Mouse (Mus musculus) olfactory bulb, adult 2 months (tissue): Measurements from ENCODE around the gene Tnfsf15. TPM values are rescaled to one million over a fixed set of nuclear protein-coding genes. Genes with fewer than 3 reads are reported as not detected.

Source experiments
- H3K27ac ChIP-seq: fragments of 200-500 bp; 2 replicates; pipeline ENCODE4 v1.5.1; 2012; ENCODE audit warnings: low read depth, low read length; ENCODE audit not compliant: insufficient read depth
- H3K4me1 ChIP-seq: fragments of 200-500 bp; 2 replicates; pipeline ENCODE4 v1.6.1; 2012; ENCODE audit warnings: low read length; ENCODE audit not compliant: control insufficient read depth, insufficient read depth
- H3K4me3 ChIP-seq: fragments of 200-500 bp; 2 replicates; pipeline ENCODE4 v1.5.1; 2012; ENCODE audit warnings: mild to moderate bottlenecking, low read depth, low read length, moderate library complexity; ENCODE audit not compliant: insufficient read depth
- CTCF ChIP-seq: fragments of 200-500 bp; IDR thresholded peaks from 2 replicates; pipeline ENCODE4 v1.5.1; 2012; ENCODE audit warnings: low read depth, mild to moderate bottlenecking, low read length, moderate library complexity; ENCODE audit not compliant: insufficient read depth
- POLR2A ChIP-seq: fragments of 200-500 bp; IDR thresholded peaks from 2 replicates; pipeline ENCODE4 v1.6.1; 2012; ENCODE audit warnings: mild to moderate bottlenecking, low read depth, low read length, moderate library complexity; ENCODE audit not compliant: insufficient read depth
- WGBS: fragments of 180-500 bp; shearing (Covaris S2); methylation state at CpG from one replicate; pipeline ENCODE4 v1.1.7; 2018; 5-methylcytosine and 5-hydroxymethylcytosine counted together
- polyA plus RNA-seq: library from polyadenylated mRNA; stranded (reverse); fragments of >200 nt; gene quantifications from 2 replicates; pipeline ENCODE4 v1.2.4, GENCODE M21; 2012; ENCODE audit warnings: low replicate concordance; ENCODE audit not compliant: missing spikeins, insufficient read depth, insufficient read length

The Tnfsf15 gene
- polyA plus RNA-seq, 1 experiment, result not detected

- 66% methylated on average over 2 of the region's 2 CpGs for WGBS
- no peak for TF ChIP-seq POLR2A
- TF ChIP-seq CTCF, result no peak
- Histone ChIP-seq H3K27ac (no peak overlapping the region), H3K4me1 (no peaks in the 10 kb centered on the region), H3K4me3 (no peak overlapping the region)
Measured at GRCm38 (mm10) chr4:63731299-63731698, 13.6 kb downstream of the Tnfsf15 start.

GRCm38 (mm10) chr4:63726727-63727126 is 18.2 kb downstream of the Tnfsf15 start:
- Histone ChIP-seq H3K4me1 (no peaks in the 10 kb centered on the region), H3K4me3 (no peak overlapping the region), H3K27ac (no peak overlapping the region)
- WGBS, result 34% methylated on average over 4 of the region's 4 CpGs
- TF ChIP-seq CTCF (no peak), POLR2A (no peak)

GRCm38 (mm10) chr4:63725981-63726380 is 18.9 kb downstream of the Tnfsf15 start:
- H3K4me1 ChIP-seq, result no peaks in the 10 kb centered on the region
- 41% methylated on average over 5 of the region's 5 CpGs for WGBS
- TF ChIP-seq POLR2A, result no peak
- TF ChIP-seq CTCF, result no peak

GRCm38 (mm10) chr4:63717922-63718643 is 26.8 kb downstream of the Tnfsf15 start:
- Histone ChIP-seq H3K4me3 (no peak overlapping the region), H3K27ac (no peak overlapping the region), H3K4me1 (no peaks in the 10 kb centered on the region)
- TF ChIP-seq CTCF (no peak), POLR2A (no peak)
- WGBS, result 63% methylated on average over 8 of the region's 8 CpGs

More at GRCm38 (mm10) chr4:63725981-63726380, 18.9 kb downstream of the Tnfsf15 start:
- Histone ChIP-seq H3K27ac (no peak overlapping the region), H3K4me3 (no peak overlapping the region)

GRCm38 (mm10) chr4:63711886-63712285 is 33.0 kb downstream of the Tnfsf15 start:
- Histone ChIP-seq H3K27ac (no peak overlapping the region), H3K4me1 (no peaks in the 10 kb centered on the region), H3K4me3 (no peak overlapping the region)
- 96% methylated on average over 5 of the region's 5 CpGs for WGBS
- TF ChIP-seq CTCF (no peak), POLR2A (no peak)

- Histone ChIP-seq H3K27ac (no peak overlapping the region), H3K4me3 (no peak overlapping the region), H3K4me1 (0 out of 2 replicates have a peak, but pooled peaks cover 2% of the 10 kb centered on the region)
- WGBS, result 79% methylated on average over 8 of the region's 8 CpGs
- TF ChIP-seq CTCF (no peak), POLR2A (no peak)
Measured at GRCm38 (mm10) chr4:63710431-63711220, 34.3 kb downstream of the Tnfsf15 start.

- TF ChIP-seq POLR2A (no peak), CTCF (no peak)
- Histone ChIP-seq H3K4me3 (no peak overlapping the region), H3K27ac (no peak overlapping the region), H3K4me1 (0 out of 2 replicates have a peak, but pooled peaks cover 2% of the 10 kb centered on the region)
- 48% methylated on average over 1 of the region's 1 CpGs for WGBS
Measured at GRCm38 (mm10) chr4:63706279-63706971, 38.5 kb downstream of the Tnfsf15 start.

- TF ChIP-seq CTCF (no peak), POLR2A (no peak)
- whole genome bisulfite sequencing, result 87% methylated on average over 5 of the region's 5 CpGs
Measured at GRCm38 (mm10) chr4:63704232-63704631, 40.7 kb downstream of the Tnfsf15 start.

GRCm38 (mm10) chr4:63703686-63704085 is 41.2 kb downstream of the Tnfsf15 start:
- TF ChIP-seq CTCF (no peak), POLR2A (no peak)
- Histone ChIP-seq H3K4me1 (0 out of 2 replicates have a peak, but pooled peaks cover 2% of the 10 kb centered on the region), H3K27ac (no peak overlapping the region), H3K4me3 (no peak overlapping the region)
- 95% methylated on average over 2 of the region's 2 CpGs for WGBS

More at GRCm38 (mm10) chr4:63704232-63704631, 40.7 kb downstream of the Tnfsf15 start:
- Histone ChIP-seq H3K4me1 (0 out of 2 replicates have a peak, but pooled peaks cover 2% of the 10 kb centered on the region), H3K4me3 (no peak overlapping the region), H3K27ac (no peak overlapping the region)
